Mouse (Mus musculus) common myeloid progenitor, adult 5-6 weeks (primary cell): Measurements from ENCODE around the gene Arl3. TPM values are rescaled to one million over a fixed set of nuclear protein-coding genes. Genes with fewer than 3 reads are reported as not detected.

ENCODE experiments used
- ATAC-seq: replicated peaks from 2 replicates; pipeline ENCODE4 v1.8.0; 2016; ENCODE audit warnings: low read depth, mild to moderate bottlenecking, moderate TSS enrichment, inconsistent platforms; ENCODE audit not compliant: poor library complexity, severe bottlenecking
- total RNA-seq: library from RNA; stranded (forward); fragments of 200-1000, 187-1606 nt; gene quantifications from 2 replicates; pipeline ENCODE4 v1.2.3, GENCODE M21; 2017

The Arl3 gene
- total RNA-seq, 1 experiment from 2014 or later: 25.5 TPM

DNA sequence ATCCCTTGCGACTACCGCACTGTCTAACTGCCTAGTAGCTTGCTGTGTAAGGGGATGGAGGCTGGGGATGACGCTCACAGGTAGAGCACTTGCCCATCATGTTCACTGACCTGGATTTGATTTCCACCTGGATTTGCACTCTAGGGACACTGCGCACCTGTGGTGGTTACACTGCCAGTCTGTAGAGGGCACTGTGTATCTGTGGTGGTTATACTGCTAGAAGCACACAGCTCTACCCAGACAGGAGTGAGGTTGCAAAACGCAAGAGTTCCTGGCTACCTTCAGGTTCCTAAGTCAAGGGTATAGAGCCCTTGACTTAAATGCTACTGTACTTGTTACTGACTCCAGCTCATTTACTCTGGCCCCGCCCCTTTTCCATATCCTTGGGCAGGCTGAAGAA lies 34.8 kb downstream of the Arl3 start:
- ATAC-seq: peak; percentile 57; the same call in 1 of the 2 replicates

- no peak for ATAC-seq
These were observed 35.6 kb downstream of the Arl3 start for GRCm38 (mm10) chr19:46537357-46537756.

GRCm38 (mm10) chr19:46534542-46535098 lies 38.4 kb downstream of the Arl3 start:
- no peak for ATAC-seq

DNA sequence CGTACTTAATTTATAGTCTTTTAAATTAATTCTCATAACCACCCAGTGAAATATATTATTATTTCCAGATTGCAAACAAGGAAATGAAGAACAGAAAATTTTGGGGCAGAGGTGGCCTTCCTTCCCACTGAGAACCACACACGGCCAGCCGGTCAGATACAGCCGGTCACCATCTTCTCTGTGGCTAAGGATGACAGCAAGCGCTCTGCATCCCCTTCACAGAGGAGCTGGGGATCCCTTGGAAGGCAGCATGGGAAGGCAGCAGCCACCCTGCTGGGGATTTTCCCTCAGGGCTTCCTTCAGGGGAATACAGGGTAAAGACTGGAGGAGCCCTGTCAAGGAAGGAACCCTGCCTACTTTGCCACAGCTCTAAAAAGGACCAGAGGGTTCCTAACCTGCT lies 39.5 kb downstream of the Arl3 start:
- no peak for ATAC-seq

- ATAC-seq: no peak
These were observed 39.9 kb downstream of the Arl3 start for GRCm38 (mm10) chr19:46533066-46533465.

GRCm38 (mm10) chr19:46532031-46532688 lies 40.8 kb downstream of the Arl3 start:
- ATAC-seq: peak; percentile 39

GRCm38 (mm10) chr19:46531071-46532030 lies 41.6 kb downstream of the Arl3 start:
- ATAC-seq: no peak

- ATAC-seq: no peak
These were observed 42.5 kb downstream of the Arl3 start for GRCm38 (mm10) chr19:46530449-46530990.

- ATAC-seq: no peak
These were observed 43.2 kb downstream of the Arl3 start for GRCm38 (mm10) chr19:46529601-46530448.

DNA sequence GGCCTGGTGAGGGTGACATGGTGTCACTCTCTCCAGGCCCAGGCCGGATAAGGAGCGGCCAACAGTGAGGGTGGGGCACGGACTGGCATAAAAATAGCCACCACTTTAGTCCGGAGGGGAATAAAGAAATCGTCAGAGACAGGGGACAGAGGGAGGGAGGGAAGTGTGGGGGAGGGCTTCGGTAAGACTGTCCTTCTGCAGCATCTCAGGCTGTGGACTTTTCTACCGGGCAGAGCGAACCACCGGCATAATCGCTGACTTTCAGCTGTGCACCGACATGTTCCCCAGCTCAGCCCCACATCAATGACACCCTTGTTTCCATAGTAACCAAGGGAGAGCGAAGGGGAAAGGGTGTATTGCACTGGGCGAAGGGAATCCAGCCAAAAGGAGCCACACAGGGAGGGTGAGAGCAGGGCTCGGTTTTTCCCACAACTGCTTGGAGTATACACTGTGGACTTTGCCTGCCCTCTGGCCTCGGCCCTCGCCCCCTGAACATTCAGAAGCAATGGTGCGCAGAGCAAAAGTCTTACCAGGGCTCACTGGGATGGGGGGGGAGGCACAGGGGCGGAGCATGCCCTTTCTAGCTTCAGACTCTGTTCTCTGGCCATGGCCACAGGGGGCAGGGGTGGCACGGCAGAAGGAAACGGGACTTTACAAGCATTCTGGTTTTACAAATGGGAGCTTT lies 44.3 kb downstream of the Arl3 start:
- peak; percentile 62 for ATAC-seq

GRCm38 (mm10) chr19:46527632-46528528 lies 45.1 kb downstream of the Arl3 start:
- ATAC-seq: no peak

DNA sequence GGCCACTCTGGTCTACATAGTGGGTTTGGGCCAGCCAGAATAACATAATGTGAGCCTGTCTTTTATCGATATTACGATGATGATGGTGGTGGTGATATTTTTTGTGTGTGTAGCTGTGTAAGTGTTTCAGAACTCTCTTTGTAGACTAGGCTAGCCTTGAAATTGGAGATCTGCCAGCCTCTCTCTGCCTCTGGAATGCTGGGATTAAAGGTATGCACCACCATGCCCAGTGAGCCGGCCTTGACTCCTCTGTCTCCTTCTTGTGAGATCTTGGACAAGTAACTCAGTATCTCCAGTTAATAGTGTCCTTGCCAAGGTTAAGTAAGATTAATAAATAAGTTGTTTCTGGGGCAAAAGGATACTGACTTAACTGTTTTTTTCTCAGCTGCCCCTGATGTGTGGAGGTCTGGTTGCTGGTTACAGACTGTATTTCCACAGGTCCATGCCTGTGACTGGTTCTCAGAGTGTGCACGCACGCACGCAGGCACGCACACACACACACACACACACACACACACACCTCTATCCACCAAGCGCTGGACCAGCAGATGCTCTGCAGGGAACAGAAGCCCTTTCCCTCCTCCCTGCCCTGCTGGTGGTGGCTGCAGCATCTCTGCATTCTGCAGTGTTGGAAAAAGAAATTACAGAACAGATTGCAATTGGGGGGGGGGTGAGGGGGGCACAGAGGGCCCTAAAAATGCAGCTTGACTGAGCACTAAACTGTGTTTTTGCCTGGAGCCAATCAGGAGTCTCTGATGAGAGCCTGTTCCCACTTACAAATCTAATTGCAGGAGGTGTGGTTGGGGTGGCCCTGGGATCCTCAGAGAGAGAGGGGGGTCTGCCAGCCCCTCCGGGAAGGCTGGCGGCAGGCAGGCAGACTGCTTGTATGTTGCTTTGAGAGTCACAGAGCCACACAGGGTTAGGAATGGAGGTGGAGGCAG lies 47.0 kb downstream of the Arl3 start:
- ATAC-seq: no peak

DNA sequence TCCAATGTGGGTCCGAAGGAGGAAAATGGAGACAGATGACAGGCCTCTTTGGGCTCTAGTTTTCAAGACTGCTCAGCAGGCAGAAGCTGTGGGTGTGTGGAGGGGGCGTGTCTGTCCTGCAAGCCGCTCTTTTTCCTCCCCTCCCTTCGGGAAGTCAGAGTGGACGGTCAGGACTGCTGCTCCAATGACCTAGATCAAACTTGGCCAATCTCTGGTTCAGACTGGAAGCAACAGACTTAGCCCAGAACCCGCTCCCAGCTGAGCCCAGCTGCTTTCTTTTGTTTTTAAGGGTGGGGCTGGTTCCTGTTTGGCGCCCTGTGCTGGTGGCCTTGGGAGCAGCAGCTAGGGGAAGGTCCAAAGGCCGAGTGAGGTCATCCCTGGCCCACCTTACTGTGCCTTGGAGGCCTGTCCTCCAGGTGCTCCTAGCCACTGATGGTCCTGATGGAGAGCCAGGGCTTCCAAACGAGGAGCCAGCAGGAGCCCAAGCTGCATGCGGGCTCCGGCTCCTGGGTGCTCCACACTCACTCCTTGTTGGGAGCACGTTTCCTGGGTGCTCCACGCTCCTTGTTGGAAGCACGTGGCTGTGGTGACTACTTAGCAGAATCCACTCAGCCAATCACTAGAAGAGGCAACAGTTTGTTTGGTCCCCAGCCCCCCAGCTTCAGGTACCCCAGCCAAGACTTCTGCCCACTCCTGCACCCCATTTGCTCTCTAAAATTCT lies 48.2 kb downstream of the Arl3 start:
- ATAC-seq: 0 out of 2 replicates have a peak, but pooled peaks have one; percentile 5

- no peak for ATAC-seq
These were observed 48.9 kb downstream of the Arl3 start for GRCm38 (mm10) chr19:46524152-46524544.

GRCm38 (mm10) chr19:46523480-46524151 lies 49.4 kb downstream of the Arl3 start:
- no peak for ATAC-seq

GRCm38 (mm10) chr19:46523131-46523479 lies 49.9 kb downstream of the Arl3 start:
- no peak for ATAC-seq
